Mouse (Mus musculus): Measurements from ENCODE around the gene Ssh3. TPM values are rescaled to one million over a fixed set of nuclear protein-coding genes. Genes with fewer than 3 reads are reported as not detected.

Ssh3 gene
- total RNA-seq, 1 experiment = 7.3 TPM

- in situ Hi-C loops (cut with MboI; ENCODE audit: low sequenced_read_pairs in 2 of 2, unreplicated experiment in 2 of 2) = no loop called here
- Histone ChIP-seq H3K4me1 (ENCODE audit: control insufficient read depth in 2 of 2, insufficient read depth in 2 of 2, low read length in 2 of 2, poor library complexity in 1 of 2) (peaks cover 2 to 16% of the 10 kb centered on the region in 2 experiments; a peak in 3 of 4 replicates), H3K4me3 (ENCODE audit: insufficient read depth in 1 of 2, low read depth in 1 of 2, low read length in 2 of 2, poor library complexity in 1 of 2, severe bottlenecking in 1 of 2) (peak overlapping the region; percentile 67 to 84; a peak in 3 of 4 replicates), H3K9ac (ENCODE audit: insufficient read depth, low read depth, low read length, poor library complexity, severe bottlenecking) (no peak overlapping the region), H3K36me3 (ENCODE audit: control insufficient read depth, insufficient read depth, low read length, poor library complexity, severe bottlenecking) (no peaks in the 10 kb centered on the region), H3K27ac (ENCODE audit: insufficient read depth, low read depth, low read length, poor library complexity, severe bottlenecking) (no peak overlapping the region), H3K9me3 (ENCODE audit: control insufficient read depth, insufficient read depth, low read depth, low read length) (no peaks in the 10 kb centered on the region)
- TF ChIP-seq HCFC1 (IDR thresholded peaks at IDR 0.05; ENCODE audit: borderline replicate concordance, insufficient read depth, low read length) (no peak), CHD2 (IDR thresholded peaks at IDR 0.05; ENCODE audit: low read depth, low read length) (no peak), ZNF384 (IDR thresholded peaks at IDR 0.05; ENCODE audit: low read depth, low read length) (no peak), ZC3H11A (IDR thresholded peaks at IDR 0.05; ENCODE audit: borderline replicate concordance, low read depth, low read length) (no peak), MAFK (IDR thresholded peaks at IDR 0.05; ENCODE audit: insufficient read depth, low read depth, low read length) (no peak)
- DNase-seq (ENCODE audit: low read depth, low spot score) = no peak
Measured at GRCm38 (mm10) chr19:4215451-4215840, 53.5 kb downstream of the Ssh3 start.

GRCm38 (mm10) chr19:4214771-4215450, 54.1 kb downstream of the Ssh3 start:
- Histone ChIP-seq H3K27ac (ENCODE audit: insufficient read depth, low read depth, low read length, poor library complexity, severe bottlenecking) (no peak overlapping the region), H3K4me1 (ENCODE audit: control insufficient read depth in 2 of 2, insufficient read depth in 2 of 2, low read length in 2 of 2, poor library complexity in 1 of 2) (peaks cover 2 to 14% of the 10 kb centered on the region in 2 experiments; a peak in 3 of 4 replicates), H3K9me3 (ENCODE audit: control insufficient read depth, insufficient read depth, low read depth, low read length) (no peaks in the 10 kb centered on the region), H3K36me3 (ENCODE audit: control insufficient read depth, insufficient read depth, low read length, poor library complexity, severe bottlenecking) (no peaks in the 10 kb centered on the region), H3K9ac (ENCODE audit: insufficient read depth, low read depth, low read length, poor library complexity, severe bottlenecking) (peak overlapping the region; percentile 74), H3K4me3 (ENCODE audit: insufficient read depth in 1 of 2, low read depth in 1 of 2, low read length in 2 of 2, poor library complexity in 1 of 2, severe bottlenecking in 1 of 2) (peak overlapping the region; percentile 67 to 84)
- DNase-seq (ENCODE audit: low read depth, low spot score) = no peak
- TF ChIP-seq CHD2 (IDR thresholded peaks at IDR 0.05; ENCODE audit: low read depth, low read length) (no peak), ZC3H11A (IDR thresholded peaks at IDR 0.05; ENCODE audit: borderline replicate concordance, low read depth, low read length) (no peak)
- in situ Hi-C loops (cut with MboI; ENCODE audit: low sequenced_read_pairs in 2 of 2, unreplicated experiment in 2 of 2) = no loop called here

- Histone ChIP-seq H3K4me3 (ENCODE audit: insufficient read depth in 1 of 2, low read depth in 1 of 2, low read length in 2 of 2, poor library complexity in 1 of 2, severe bottlenecking in 1 of 2) (peak within 1 kb of the TSS; percentile 67 to 84), H3K4me1 (ENCODE audit: control insufficient read depth in 2 of 2, insufficient read depth in 2 of 2, low read length in 2 of 2, poor library complexity in 1 of 2) (peaks cover 2 to 14% of the 10 kb centered on the region in 2 experiments; a peak in 3 of 4 replicates), H3K36me3 (ENCODE audit: control insufficient read depth, insufficient read depth, low read length, poor library complexity, severe bottlenecking) (no peaks in the 10 kb centered on the region), H3K27ac (ENCODE audit: insufficient read depth, low read depth, low read length, poor library complexity, severe bottlenecking) (no peak within 1 kb of the TSS), H3K9me3 (ENCODE audit: control insufficient read depth, insufficient read depth, low read depth, low read length) (no peaks in the 10 kb centered on the region), H3K9ac (ENCODE audit: insufficient read depth, low read depth, low read length, poor library complexity, severe bottlenecking) (peak within 1 kb of the TSS; percentile 74)
- in situ Hi-C loops (cut with MboI; ENCODE audit: low sequenced_read_pairs in 2 of 2, unreplicated experiment in 2 of 2) = no loop called here
- TF ChIP-seq ZC3H11A (IDR thresholded peaks at IDR 0.05; ENCODE audit: borderline replicate concordance, low read depth, low read length) = no peak
- no peak for TF ChIP-seq CHD2 (IDR thresholded peaks at IDR 0.05; ENCODE audit: low read depth, low read length)
- TF ChIP-seq ZNF384 (IDR thresholded peaks at IDR 0.05; ENCODE audit: low read depth, low read length) = no peak
- TF ChIP-seq MAFK (IDR thresholded peaks at IDR 0.05; ENCODE audit: insufficient read depth, low read depth, low read length) = no peak
- TF ChIP-seq HCFC1 (IDR thresholded peaks at IDR 0.05; ENCODE audit: borderline replicate concordance, insufficient read depth, low read length) = no peak
- DNase-seq (ENCODE audit: low read depth, low spot score) = no peak
Measured at GRCm38 (mm10) chr19:4214071-4214770, 54.8 kb downstream of the Ssh3 start, which contains the start of the genes Clcf1 and AC109138.7. Gene Clcf1, plus strand, starts transcription at chr19:4214238. Gene AC109138.7, plus strand, starts transcription at chr19:4214357.

GRCm38 (mm10) chr19:4213524-4213974, 55.4 kb downstream of the Ssh3 start:
- DNase-seq (ENCODE audit: low read depth, low spot score) = no peak
- H3K4me3 ChIP-seq (ENCODE audit: insufficient read depth in 1 of 2, low read depth in 1 of 2, low read length in 2 of 2, poor library complexity in 1 of 2, severe bottlenecking in 1 of 2) = peak overlapping the region; percentile 67 to 84; a peak in 2 of 4 replicates
- TF ChIP-seq MAFK (IDR thresholded peaks at IDR 0.05; ENCODE audit: insufficient read depth, low read depth, low read length) (0 out of 2 replicates have a peak, but pooled peaks have one; percentile 23), CHD2 (IDR thresholded peaks at IDR 0.05; ENCODE audit: low read depth, low read length) (no peak)
- no peaks in the 10 kb centered on the region for H3K9me3 ChIP-seq (ENCODE audit: control insufficient read depth, insufficient read depth, low read depth, low read length)
- no peak overlapping the region for H3K27ac ChIP-seq (ENCODE audit: insufficient read depth, low read depth, low read length, poor library complexity, severe bottlenecking)
- in situ Hi-C loops (cut with MboI; ENCODE audit: low sequenced_read_pairs in 2 of 2, unreplicated experiment in 2 of 2) = no loop called here
- H3K9ac ChIP-seq (ENCODE audit: insufficient read depth, low read depth, low read length, poor library complexity, severe bottlenecking) = no peak overlapping the region
- no peaks in the 10 kb centered on the region for H3K36me3 ChIP-seq (ENCODE audit: control insufficient read depth, insufficient read depth, low read length, poor library complexity, severe bottlenecking)
- peaks cover 4 to 19% of the 10 kb centered on the region in 2 experiments; a peak in 3 of 4 replicates for H3K4me1 ChIP-seq (ENCODE audit: control insufficient read depth in 2 of 2, insufficient read depth in 2 of 2, low read length in 2 of 2, poor library complexity in 1 of 2)
